Mouse (Mus musculus): Measurements from ENCODE around the gene 2410002F23Rik. TPM values are rescaled to one million over a fixed set of nuclear protein-coding genes. Genes with fewer than 3 reads are reported as not detected.
A peak's percentile ranks its signal among the peaks of the same experiment; 100 is the strongest.
"Not testable (repeated sequence)": the region's sequence is repeated elsewhere in the genome, so short reads cannot be mapped to it uniquely, and the experiment has no call there.

Gene 2410002F23Rik
- total and polyA plus RNA-seq, 3 experiments, result 79.9 to 276 (median 114) TPM

- peaks cover 3% of the 10 kb centered on the region for H3K4me1 ChIP-seq (ENCODE audit: insufficient read depth, low read depth, low read length)
- H3K27me3 ChIP-seq (ENCODE audit: insufficient read depth, low read length), result peaks cover 27% of the 10 kb centered on the region
- TF ChIP-seq CTCF (IDR thresholded peaks at IDR 0.05; ENCODE audit: low read depth, low read length) (peak; percentile 22; the same call in 1 of the 2 replicates), TAL1 (conservative IDR thresholded peaks at IDR 0.05; ENCODE audit: low read depth, low read length) (no peak)
- no peak overlapping the region for H3K4me3 ChIP-seq (ENCODE audit: low read depth, low read length)
- H3K36me3 ChIP-seq (replicated peaks), result no peaks in the 10 kb centered on the region
- DNase-seq (ENCODE audit: low spot score) (no peak), ATAC-seq (ENCODE audit: extremely low read depth, insufficient number of reproducible peaks, low FRiP score, poor library complexity, severe bottlenecking) (no peak)
- H3K9me3 ChIP-seq (replicated peaks), result no peaks in the 10 kb centered on the region
Observed at GRCm38 (mm10) chr7:44277250-44277622, 30.7 kb downstream of the 2410002F23Rik start.

GRCm38 (mm10) chr7:44280959-44281358 is 34.4 kb downstream of the 2410002F23Rik start:
- DNase-seq (ENCODE audit: low spot score) (no peak), ATAC-seq (ENCODE audit: extremely low read depth, insufficient number of reproducible peaks, low FRiP score, poor library complexity, severe bottlenecking) (no peak)
- TF ChIP-seq GATA2 (IDR thresholded peaks at IDR 0.05; ENCODE audit: borderline replicate concordance, low read depth, low read length) (no peak), GATA1 (IDR thresholded peaks at IDR 0.05; ENCODE audit: borderline replicate concordance, low read length) (no peak), CTCF (IDR thresholded peaks at IDR 0.05; ENCODE audit: low read depth, low read length) (no peak), POLR2AphosphoS5 (IDR thresholded peaks at IDR 0.05; ENCODE audit: insufficient replicate concordance, low read depth, low read length) (no peak), TAL1 (conservative IDR thresholded peaks at IDR 0.05; ENCODE audit: low read depth, low read length) (no peak)
- H3K36me3 ChIP-seq (replicated peaks), result no peaks in the 10 kb centered on the region
- H3K27me3 ChIP-seq (ENCODE audit: insufficient read depth, low read length), result peaks cover 15% of the 10 kb centered on the region
- H3K4me3 ChIP-seq (ENCODE audit: low read depth, low read length), result no peak overlapping the region
- H3K4me1 ChIP-seq (ENCODE audit: insufficient read depth, low read depth, low read length), result no peaks in the 10 kb centered on the region; the same call in 1 of the 2 replicates
- H3K9me3 ChIP-seq (replicated peaks), result no peaks in the 10 kb centered on the region

GRCm38 (mm10) chr7:44281586-44281985 is 35.1 kb downstream of the 2410002F23Rik start:
- TF ChIP-seq POLR2AphosphoS5 (IDR thresholded peaks at IDR 0.05; ENCODE audit: insufficient replicate concordance, low read depth, low read length), result no peak
- no peak for TF ChIP-seq GATA1 (IDR thresholded peaks at IDR 0.05; ENCODE audit: borderline replicate concordance, low read length)
- no peak for TF ChIP-seq TAL1 (conservative IDR thresholded peaks at IDR 0.05; ENCODE audit: low read depth, low read length)
- no peak for TF ChIP-seq CTCF (IDR thresholded peaks at IDR 0.05; ENCODE audit: low read depth, low read length)
- no peak for TF ChIP-seq GATA2 (IDR thresholded peaks at IDR 0.05; ENCODE audit: borderline replicate concordance, low read depth, low read length)
- Histone ChIP-seq H3K4me1 (ENCODE audit: insufficient read depth, low read depth, low read length) (no peaks in the 10 kb centered on the region), H3K9me3 (replicated peaks) (no peaks in the 10 kb centered on the region), H3K4me3 (ENCODE audit: low read depth, low read length) (no peak overlapping the region), H3K36me3 (replicated peaks) (no peaks in the 10 kb centered on the region), H3K27me3 (ENCODE audit: insufficient read depth, low read length) (peaks cover 15% of the 10 kb centered on the region)
- no peak for ATAC-seq (ENCODE audit: extremely low read depth, insufficient number of reproducible peaks, low FRiP score, poor library complexity, severe bottlenecking)
- no peak for DNase-seq (ENCODE audit: low spot score)

- DNase-seq (ENCODE audit: low spot score) (no peak), ATAC-seq (ENCODE audit: extremely low read depth, insufficient number of reproducible peaks, low FRiP score, poor library complexity, severe bottlenecking) (no peak)
- Histone ChIP-seq H3K36me3 (replicated peaks) (no peaks in the 10 kb centered on the region), H3K27me3 (ENCODE audit: insufficient read depth, low read length) (peaks cover 23% of the 10 kb centered on the region), H3K4me1 (ENCODE audit: insufficient read depth, low read depth, low read length) (no peaks in the 10 kb centered on the region), H3K9me3 (replicated peaks) (no peaks in the 10 kb centered on the region), H3K4me3 (ENCODE audit: low read depth, low read length) (no peak overlapping the region)
- no peak for TF ChIP-seq GATA1 (IDR thresholded peaks at IDR 0.05; ENCODE audit: borderline replicate concordance, low read length)
Observed at GRCm38 (mm10) chr7:44287760-44288159, 41.2 kb downstream of the 2410002F23Rik start.

DNA sequence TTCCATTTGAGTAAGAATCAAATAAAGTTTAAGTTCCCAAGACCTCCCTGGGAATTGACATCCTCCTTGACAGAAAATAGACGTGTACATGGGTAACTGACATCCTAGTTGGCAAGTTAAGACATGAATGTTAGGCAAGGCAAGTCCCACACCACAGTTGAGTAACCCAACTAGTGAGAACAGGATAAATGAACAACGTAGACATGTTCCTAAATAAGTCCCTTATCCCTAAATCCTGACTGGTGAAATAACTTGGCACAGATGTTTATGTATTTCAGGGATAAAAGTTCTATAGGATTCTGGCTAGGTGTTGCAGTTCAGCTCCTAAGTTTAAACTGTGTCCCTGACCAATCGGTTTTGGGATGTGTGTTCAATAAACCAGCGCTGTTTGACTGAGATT is 44.5 kb downstream of the 2410002F23Rik start:
- Histone ChIP-seq H3K36me3 (replicated peaks) (no peaks in the 10 kb centered on the region), H3K4me3 (ENCODE audit: low read depth, low read length) (no peak overlapping the region), H3K9me3 (replicated peaks) (no peaks in the 10 kb centered on the region), H3K4me1 (ENCODE audit: insufficient read depth, low read depth, low read length) (no peaks in the 10 kb centered on the region), H3K27me3 (ENCODE audit: insufficient read depth, low read length) (peaks cover 21% of the 10 kb centered on the region)
- TF ChIP-seq GATA1 (IDR thresholded peaks at IDR 0.05; ENCODE audit: borderline replicate concordance, low read length), result no peak
- no peak for DNase-seq (ENCODE audit: low spot score)
- no peak for ATAC-seq (ENCODE audit: extremely low read depth, insufficient number of reproducible peaks, low FRiP score, poor library complexity, severe bottlenecking)

DNA sequence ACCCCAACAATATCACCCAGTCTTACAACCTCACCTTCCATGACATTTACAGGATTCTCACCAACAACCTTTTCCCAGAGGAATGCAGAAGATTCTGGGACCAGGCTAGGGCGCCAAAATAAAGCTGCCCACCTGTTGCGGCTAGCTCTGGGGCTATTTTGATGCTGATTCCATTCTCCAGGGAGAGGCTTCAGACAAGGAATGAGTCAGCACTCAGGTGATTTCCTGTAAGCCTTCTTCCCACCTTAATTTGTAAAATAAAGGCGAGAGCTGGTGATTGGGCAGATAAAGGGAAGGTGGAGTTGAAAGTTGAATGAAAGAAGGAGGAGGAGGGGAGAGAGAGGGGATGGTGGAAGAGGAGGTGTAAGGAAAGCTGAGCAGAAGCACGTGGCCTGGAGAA is 44.9 kb downstream of the 2410002F23Rik start:
- H3K36me3 ChIP-seq (replicated peaks), result no peaks in the 10 kb centered on the region
- no peak for ATAC-seq (ENCODE audit: extremely low read depth, insufficient number of reproducible peaks, low FRiP score, poor library complexity, severe bottlenecking)
- no peak for TF ChIP-seq GATA2 (IDR thresholded peaks at IDR 0.05; ENCODE audit: borderline replicate concordance, low read depth, low read length)
- no peak for TF ChIP-seq POLR2AphosphoS5 (IDR thresholded peaks at IDR 0.05; ENCODE audit: insufficient replicate concordance, low read depth, low read length)
- no peak for TF ChIP-seq TAL1 (conservative IDR thresholded peaks at IDR 0.05; ENCODE audit: low read depth, low read length)
- no peak for TF ChIP-seq CTCF (IDR thresholded peaks at IDR 0.05; ENCODE audit: low read depth, low read length)
- no peak for TF ChIP-seq GATA1 (IDR thresholded peaks at IDR 0.05; ENCODE audit: borderline replicate concordance, low read length)

GRCm38 (mm10) chr7:44297501-44297900 is 51.0 kb downstream of the 2410002F23Rik start:
- DNase-seq (ENCODE audit: low spot score); ATAC-seq (ENCODE audit: extremely low read depth, insufficient number of reproducible peaks, low FRiP score, poor library complexity, severe bottlenecking); H3K36me3 ChIP-seq (replicated peaks): not testable (repeated sequence)

More for the DNA sequence above, 44.9 kb downstream of the 2410002F23Rik start:
- Histone ChIP-seq H3K9me3 (replicated peaks) (no peaks in the 10 kb centered on the region), H3K4me1 (ENCODE audit: insufficient read depth, low read depth, low read length) (no peaks in the 10 kb centered on the region), H3K4me3 (ENCODE audit: low read depth, low read length) (no peak overlapping the region), H3K27me3 (ENCODE audit: insufficient read depth, low read length) (peaks cover 24% of the 10 kb centered on the region)
- no peak for DNase-seq (ENCODE audit: low spot score)

More at GRCm38 (mm10) chr7:44297501-44297900, 51.0 kb downstream of the 2410002F23Rik start:
- H3K4me1 ChIP-seq (ENCODE audit: insufficient read depth, low read depth, low read length); H3K9me3 ChIP-seq (replicated peaks); H3K4me3 ChIP-seq (ENCODE audit: low read depth, low read length): not testable (repeated sequence)
- peaks cover 16% of the 10 kb centered on the region for H3K27me3 ChIP-seq (ENCODE audit: insufficient read depth, low read length)

Other genes starting within 250 kb of the 2410002F23Rik start
Only the 20 nearest of the 23 such genes appear.
- gene Klk1b27, start 194.4 kb upstream of the 2410002F23Rik start, total RNA-seq (2014; fragmentation: Nextera tagmentation), result not detected in 2 replicates
- 0.16 TPM in 1 of 2 replicates, not detected in the other for gene Klk1b27, start 194.4 kb upstream of the 2410002F23Rik start, total RNA-seq (2017)
- gene Klk1b27, start 194.4 kb upstream of the 2410002F23Rik start, polyA plus RNA-seq (2012), result not detected in 2 replicates
- gene Klk1b21, start 144.4 kb upstream of the 2410002F23Rik start, total RNA-seq (2014; fragmentation: Nextera tagmentation), result not detected in 2 replicates
- not detected in 2 replicates for gene Klk1b21, start 144.4 kb upstream of the 2410002F23Rik start, total RNA-seq (2017)
- gene Klk1b21, start 144.4 kb upstream of the 2410002F23Rik start, polyA plus RNA-seq (2012), result not detected in 2 replicates
- not detected in 2 replicates for gene Klk1b22, start 134.0 kb upstream of the 2410002F23Rik start, total RNA-seq (2014; fragmentation: Nextera tagmentation)
- gene Klk1b22, start 134.0 kb upstream of the 2410002F23Rik start, total RNA-seq (2017), result not detected in 2 replicates
- not detected in 2 replicates for gene Klk1b22, start 134.0 kb upstream of the 2410002F23Rik start, polyA plus RNA-seq (2012)
- not detected in 2 replicates for gene Klk1b16, start 110.0 kb upstream of the 2410002F23Rik start, total RNA-seq (2014; fragmentation: Nextera tagmentation)
- not detected in 2 replicates for gene Klk1b16, start 110.0 kb upstream of the 2410002F23Rik start, total RNA-seq (2017)
- not detected in 2 replicates for gene Klk1b16, start 110.0 kb upstream of the 2410002F23Rik start, polyA plus RNA-seq (2012)
- not detected in 2 replicates for gene Klk1b24, start 58.5 kb upstream of the 2410002F23Rik start, total RNA-seq (2014; fragmentation: Nextera tagmentation)
- gene Klk1b24, start 58.5 kb upstream of the 2410002F23Rik start, total RNA-seq (2017), result not detected in 2 replicates
- not detected in 2 replicates for gene Klk1b24, start 58.5 kb upstream of the 2410002F23Rik start, polyA plus RNA-seq (2012)
- not detected in 2 replicates for gene Klk1b3, start 48.5 kb upstream of the 2410002F23Rik start, total RNA-seq (2014; fragmentation: Nextera tagmentation)
- gene Klk1b3, start 48.5 kb upstream of the 2410002F23Rik start, total RNA-seq (2017), result not detected in 2 replicates
- not detected in 2 replicates for gene Klk1b3, start 48.5 kb upstream of the 2410002F23Rik start, polyA plus RNA-seq (2012)
- not detected in 2 replicates for gene Klk1b4, start 39.3 kb upstream of the 2410002F23Rik start, total RNA-seq (2014; fragmentation: Nextera tagmentation)
- not detected in 2 replicates for gene Klk1b4, start 39.3 kb upstream of the 2410002F23Rik start, total RNA-seq (2017)
- not detected in 2 replicates for gene Klk1b4, start 39.3 kb upstream of the 2410002F23Rik start, polyA plus RNA-seq (2012)
- not detected in 2 replicates for gene Klk1b5, start 30.8 kb upstream of the 2410002F23Rik start, total RNA-seq (2014; fragmentation: Nextera tagmentation)
- not detected in 2 replicates for gene Klk1b5, start 30.8 kb upstream of the 2410002F23Rik start, total RNA-seq (2017)
- not detected in 2 replicates for gene Klk1b5, start 30.8 kb upstream of the 2410002F23Rik start, polyA plus RNA-seq (2012)
- gene Klk1, start 21.4 kb upstream of the 2410002F23Rik start, total RNA-seq (2014; fragmentation: Nextera tagmentation), result not detected in 2 replicates
- gene Klk1, start 21.4 kb upstream of the 2410002F23Rik start, total RNA-seq (2017), result not detected in 2 replicates
- not detected in 2 replicates for gene Klk1, start 21.4 kb upstream of the 2410002F23Rik start, polyA plus RNA-seq (2012)
- gene Gm36864, start 10.5 kb upstream of the 2410002F23Rik start, total RNA-seq (2014; fragmentation: Nextera tagmentation), result not detected in 2 replicates
- 0.22 TPM in 1 of 2 replicates, not detected in the other for gene Gm36864, start 10.5 kb upstream of the 2410002F23Rik start, total RNA-seq (2017)
- gene Gm36864, start 10.5 kb upstream of the 2410002F23Rik start, polyA plus RNA-seq (2012), result not detected in 2 replicates
- 0.87 and 3.6 TPM in 2 replicates for gene 1700028J19Rik, start within 50 bp of the 2410002F23Rik start, total RNA-seq (2014; fragmentation: Nextera tagmentation)
- 0.60 and 1.3 TPM in 2 replicates for gene 1700028J19Rik, start within 50 bp of the 2410002F23Rik start, total RNA-seq (2017)
- 0.05 TPM in 1 of 2 replicates, not detected in the other for gene 1700028J19Rik, start within 50 bp of the 2410002F23Rik start, polyA plus RNA-seq (2012)
- not detected in 2 replicates for gene Acp4, start 10.7 kb downstream of the 2410002F23Rik start, total RNA-seq (2014; fragmentation: Nextera tagmentation)
- gene Acp4, start 10.7 kb downstream of the 2410002F23Rik start, total RNA-seq (2017), result not detected in 2 replicates
- not detected in 2 replicates for gene Acp4, start 10.7 kb downstream of the 2410002F23Rik start, polyA plus RNA-seq (2012)
- gene Gm15517, start 14.7 kb downstream of the 2410002F23Rik start, total RNA-seq (2014; fragmentation: Nextera tagmentation), result not detected in 2 replicates
- not detected in 2 replicates for gene Gm15517, start 14.7 kb downstream of the 2410002F23Rik start, total RNA-seq (2017)
- gene Gm15517, start 14.7 kb downstream of the 2410002F23Rik start, polyA plus RNA-seq (2012), result not detected in 2 replicates
- gene Clec11a, start 60.2 kb downstream of the 2410002F23Rik start, total RNA-seq (2014; fragmentation: Nextera tagmentation), result 3.1 and 5.3 TPM in 2 replicates
- 2.6 and 3.3 TPM in 2 replicates for gene Clec11a, start 60.2 kb downstream of the 2410002F23Rik start, total RNA-seq (2017)
- 1.8 and 2.2 TPM in 2 replicates for gene Clec11a, start 60.2 kb downstream of the 2410002F23Rik start, polyA plus RNA-seq (2012)
- gene Shank1, start 63.5 kb downstream of the 2410002F23Rik start, total RNA-seq (2014; fragmentation: Nextera tagmentation), result 0.08 TPM in 1 of 2 replicates, not detected in the other
- gene Shank1, start 63.5 kb downstream of the 2410002F23Rik start, total RNA-seq (2017), result under 0.01 and 0.11 TPM in 2 replicates
- 0.13 and 0.20 TPM in 2 replicates for gene Shank1, start 63.5 kb downstream of the 2410002F23Rik start, polyA plus RNA-seq (2012)
- not detected in 2 replicates for gene Syt3, start 137.4 kb downstream of the 2410002F23Rik start, total RNA-seq (2014; fragmentation: Nextera tagmentation)
- gene Syt3, start 137.4 kb downstream of the 2410002F23Rik start, total RNA-seq (2017), result not detected in 2 replicates
- gene Syt3, start 137.4 kb downstream of the 2410002F23Rik start, polyA plus RNA-seq (2012), result 0.02 TPM in 1 of 2 replicates, not detected in the other
- gene 1700008O03Rik, start 139.1 kb downstream of the 2410002F23Rik start, total RNA-seq (2014; fragmentation: Nextera tagmentation), result 2.5 TPM in 1 of 2 replicates, not detected in the other
- gene 1700008O03Rik, start 139.1 kb downstream of the 2410002F23Rik start, total RNA-seq (2017), result 0.11 and 0.41 TPM in 2 replicates
- gene 1700008O03Rik, start 139.1 kb downstream of the 2410002F23Rik start, polyA plus RNA-seq (2012), result 0.49 and 0.61 TPM in 2 replicates
- gene Lrrc4b, start 182.3 kb downstream of the 2410002F23Rik start, total RNA-seq (2014; fragmentation: Nextera tagmentation), result not detected in 2 replicates
- 0.05 TPM in 1 of 2 replicates, not detected in the other for gene Lrrc4b, start 182.3 kb downstream of the 2410002F23Rik start, total RNA-seq (2017)
- gene Lrrc4b, start 182.3 kb downstream of the 2410002F23Rik start, polyA plus RNA-seq (2012), result not detected in 2 replicates
- not detected in 2 replicates for gene Aspdh, start 218.7 kb downstream of the 2410002F23Rik start, total RNA-seq (2014; fragmentation: Nextera tagmentation)
- gene Aspdh, start 218.7 kb downstream of the 2410002F23Rik start, total RNA-seq (2017), result not detected in 2 replicates
- gene Aspdh, start 218.7 kb downstream of the 2410002F23Rik start, polyA plus RNA-seq (2012), result not detected in 2 replicates
- gene Josd2, start 221.3 kb downstream of the 2410002F23Rik start, total RNA-seq (2014; fragmentation: Nextera tagmentation), result 48.5 and 55.0 TPM in 2 replicates
- 22.1 and 27.2 TPM in 2 replicates for gene Josd2, start 221.3 kb downstream of the 2410002F23Rik start, total RNA-seq (2017)
- 162 and 230 TPM in 2 replicates for gene Josd2, start 221.3 kb downstream of the 2410002F23Rik start, polyA plus RNA-seq (2012)

All from G1E (cell line).